8 mouse cellular contexts compared by ENCODE assay signal in genomic region chr10:59908776-59909315, GRCm38 (mm10). TPM values are rescaled to one million over a fixed set of nuclear protein-coding genes. Genes with fewer than 3 reads are reported as not detected.
DNase-seq lines count a peak whose midpoint lies in the region; ATAC-seq and TF ChIP-seq lines count a peak whose summit lies in the region.

No protein-coding gene starts in this region.

- peaks cover 62% of the 10 kb centered on the region for H3K4me1 ChIP-seq in hindbrain, embryonic 10.5 days (replicated peaks)
- peaks cover 28% of the 10 kb centered on the region; the same call in 1 of the 2 replicates for H3K4me1 ChIP-seq in hindbrain, embryonic 14.5 days (replicated peaks; ENCODE audit: control insufficient read depth, insufficient read depth, low read length)
- peaks cover 13 to 24% of the 10 kb centered on the region in 2 experiments; a peak in 3 of 4 replicates for H3K4me1 ChIP-seq in MEL (ENCODE audit: control insufficient read depth in 1 of 2, insufficient read depth in 2 of 2, low read length in 2 of 2)
- H3K4me1 ChIP-seq in limb, embryonic 10.5 days = peaks cover 68% of the 10 kb centered on the region

- no peaks in the 10 kb centered on the region for H3K79me2 ChIP-seq in MEL (ENCODE audit: control insufficient read depth, insufficient read depth, low read length, poor library complexity)

- TF ChIP-seq CTCF in MEL (IDR thresholded peaks at IDR 0.05 in 2 of 3, conservative IDR thresholded peaks at IDR 0.05 in 1 of 3; ENCODE audit: control insufficient read depth in 1 of 3, insufficient read depth in 1 of 3, low read depth in 2 of 3, low read length in 3 of 3, poor library complexity in 1 of 3, severe bottlenecking in 1 of 3) = no peak

- ATAC-seq in hindbrain, embryonic 14.5 days (ENCODE audit: low FRiP score) = no peak
- ATAC-seq in erythroblast, adult 5-6 weeks (replicated peaks; ENCODE audit: low FRiP score, poor library complexity, severe bottlenecking) = no peak

- no peak overlapping the region for H3K4me2 ChIP-seq in hindbrain, embryonic 14.5 days (replicated peaks)

- H3K27me3 ChIP-seq in hindbrain, embryonic 10.5 days (ENCODE audit: insufficient read depth, poor library complexity, severe bottlenecking) = peaks cover 12% of the 10 kb centered on the region; the same call in 1 of the 2 replicates
- no peaks in the 10 kb centered on the region for H3K27me3 ChIP-seq in hindbrain, embryonic 14.5 days (ENCODE audit: control insufficient read depth, insufficient read depth, low read length)
- no peaks in the 10 kb centered on the region for H3K27me3 ChIP-seq in MEL (ENCODE audit: control insufficient read depth in 1 of 2, insufficient read depth in 2 of 2, low read length in 2 of 2)
- H3K27me3 ChIP-seq in limb, embryonic 10.5 days (ENCODE audit: low read depth, poor library complexity, severe bottlenecking) = no peaks in the 10 kb centered on the region

- TF ChIP-seq POLR2A in MEL (IDR thresholded peaks at IDR 0.05; ENCODE audit: control insufficient read depth in 1 of 2, insufficient read depth in 1 of 2, low read depth in 1 of 2, low read length in 2 of 2, poor library complexity in 1 of 2) = no peak

- TF ChIP-seq RAD21 in MEL (IDR thresholded peaks at IDR 0.05; ENCODE audit: low read depth, low read length) = no peak

- H3K9ac ChIP-seq in hindbrain, embryonic 14.5 days = no peak overlapping the region
- H3K9ac ChIP-seq in MEL (ENCODE audit: control insufficient read depth, low read depth, low read length, poor library complexity, severe bottlenecking) = no peak overlapping the region

- 58% methylated on average over 7 of the region's 7 CpGs for WGBS in hindbrain, embryonic 10.5 days
- WGBS in hindbrain, embryonic 14.5 days = 50% methylated on average over 7 of the region's 7 CpGs
- 56% methylated on average over 7 of the region's 7 CpGs for WGBS in limb, embryonic 10.5 days

- H3K27ac ChIP-seq in hindbrain, embryonic 10.5 days = peak overlapping the region; percentile 86
- H3K27ac ChIP-seq in hindbrain, embryonic 14.5 days = no peak overlapping the region
- H3K27ac ChIP-seq in MEL (ENCODE audit: control insufficient read depth, low read depth, low read length) = peak overlapping the region; percentile 39; the same call in 1 of the 2 replicates
- peak overlapping the region; percentile 87 for H3K27ac ChIP-seq in limb, embryonic 10.5 days

- no peak for DNase-seq in hindbrain, embryonic 10.5 days (ENCODE audit: low spot score)
- DNase-seq in hindbrain, embryonic 14.5 days (ENCODE audit: low spot score) = no peak
- DNase-seq in 416B (ENCODE audit: low read depth) (peak; percentile 72), MEL (ENCODE audit: low read depth, low spot score) (no peak)
- no peak for DNase-seq in limb, embryonic 10.5 days (ENCODE audit: low spot score)
- no peak for DNase-seq in urinary bladder, postnatal 14 days (ENCODE audit: low spot score)
- no peak for DNase-seq in left cerebral cortex, adult 11 months (ENCODE audit: low spot score)

- H3K36me3 ChIP-seq in hindbrain, embryonic 10.5 days = no peaks in the 10 kb centered on the region
- H3K36me3 ChIP-seq in hindbrain, embryonic 14.5 days (replicated peaks; ENCODE audit: control insufficient read depth, insufficient read depth) = no peaks in the 10 kb centered on the region
- H3K36me3 ChIP-seq in MEL (ENCODE audit: control insufficient read depth in 1 of 2, insufficient read depth in 2 of 2, low read length in 2 of 2) = peaks cover 0 to 17% of the 10 kb centered on the region in 2 experiments; a peak in 2 of 4 replicates
- H3K36me3 ChIP-seq in limb, embryonic 10.5 days = no peaks in the 10 kb centered on the region

- no peaks in the 10 kb centered on the region for H3K9me3 ChIP-seq in hindbrain, embryonic 10.5 days
- H3K9me3 ChIP-seq in hindbrain, embryonic 14.5 days (ENCODE audit: control insufficient read depth, low read length) = no peaks in the 10 kb centered on the region
- no peaks in the 10 kb centered on the region for H3K9me3 ChIP-seq in MEL (replicated peaks; ENCODE audit: insufficient read depth, low read length)
- no peaks in the 10 kb centered on the region for H3K9me3 ChIP-seq in limb, embryonic 10.5 days (replicated peaks)

- no peak for TF ChIP-seq EP300 in MEL (IDR thresholded peaks at IDR 0.05; ENCODE audit: low read depth in 1 of 2, low read length in 2 of 2)

- 0 out of 2 replicates have a peak overlapping the region, but pooled peaks have one; percentile 31 for H3K4me3 ChIP-seq in hindbrain, embryonic 10.5 days
- H3K4me3 ChIP-seq in hindbrain, embryonic 14.5 days (replicated peaks; ENCODE audit: low read length) = no peak overlapping the region
- H3K4me3 ChIP-seq in MEL (ENCODE audit: control insufficient read depth in 1 of 2, insufficient read depth in 1 of 2, low read depth in 2 of 2, low read length in 2 of 2) = no peak overlapping the region
- H3K4me3 ChIP-seq in limb, embryonic 10.5 days = 0 out of 2 replicates have a peak overlapping the region, but pooled peaks have one; percentile 23

TF ChIP-seq in MEL, 35 proteins besides CTCF, POLR2A, EP300 and RAD21:
- TF ChIP-seq TBP (IDR thresholded peaks at IDR 0.05; ENCODE audit: low read depth, low read length) = no peak
- no peak for TF ChIP-seq USF1 (IDR thresholded peaks at IDR 0.05; ENCODE audit: low read depth, low read length)
- no peak for TF ChIP-seq MAZ (IDR thresholded peaks at IDR 0.05; ENCODE audit: low read depth, low read length)
- TF ChIP-seq MXI1 (IDR thresholded peaks at IDR 0.05; ENCODE audit: low read depth, low read length) = no peak
- TF ChIP-seq E2F4 (IDR thresholded peaks at IDR 0.05; ENCODE audit: borderline replicate concordance, low read depth, low read length) = no peak
- TF ChIP-seq ZMIZ1 (IDR thresholded peaks at IDR 0.05; ENCODE audit: low read depth, low read length) = no peak
- no peak for TF ChIP-seq ZC3H11A (IDR thresholded peaks at IDR 0.05; ENCODE audit: low read depth, low read length)
- no peak for TF ChIP-seq USF2 (IDR thresholded peaks at IDR 0.05; ENCODE audit: borderline replicate concordance in 1 of 2, insufficient read depth in 1 of 2, low read depth in 1 of 2, low read length in 2 of 2)
- TF ChIP-seq BHLHE40 (IDR thresholded peaks at IDR 0.05; ENCODE audit: borderline replicate concordance, low read depth, low read length) = no peak
- TF ChIP-seq MAFK (IDR thresholded peaks at IDR 0.05; ENCODE audit: borderline replicate concordance, low read depth, low read length) = no peak
- no peak for TF ChIP-seq ELF1 (IDR thresholded peaks at IDR 0.05; ENCODE audit: low read depth, low read length)
- TF ChIP-seq ZKSCAN1 (IDR thresholded peaks at IDR 0.05; ENCODE audit: low read depth, low read length) = no peak
- no peak for TF ChIP-seq TCF12 (IDR thresholded peaks at IDR 0.05; ENCODE audit: low read depth, low read length)
- TF ChIP-seq JUND (IDR thresholded peaks at IDR 0.05; ENCODE audit: low read depth, low read length) = no peak
- TF ChIP-seq SIN3A (IDR thresholded peaks at IDR 0.05; ENCODE audit: low read length) = no peak
- no peak for TF ChIP-seq GATA1 (IDR thresholded peaks at IDR 0.05; ENCODE audit: low read depth, low read length)
- TF ChIP-seq MYB (IDR thresholded peaks at IDR 0.05; ENCODE audit: low read depth, low read length) = no peak
- no peak for TF ChIP-seq MAX (IDR thresholded peaks at IDR 0.05; ENCODE audit: low read length)
- TF ChIP-seq UBTF (IDR thresholded peaks at IDR 0.05; ENCODE audit: borderline replicate concordance, insufficient read depth, low read depth, low read length) = no peak
- no peak for TF ChIP-seq CHD2 (IDR thresholded peaks at IDR 0.05; ENCODE audit: low read length)

RNA-seq across cellular contexts. Expression of gene Dnajb12, which starts 29.5 kb away (rescaled TPM):
- polyA plus RNA-seq in hindbrain, embryonic 10.5 days (2016; fragmentation: Nextera tagmentation; extraction: Ambion mirVana) = 27.2 and 31.5 TPM in 2 replicates
- polyA plus RNA-seq in hindbrain, embryonic 14.5 days (2014; fragmentation: Nextera tagmentation; extraction: Ambion mirVana) = 20.6 and 22.5 TPM in 2 replicates
- total RNA-seq in MEL (2012; rRNA removed) = 13.3 and 17.2 TPM in 2 replicates
- polyA plus RNA-seq in MEL (2012; ENCODE audit: insufficient read depth in 1 of 2, insufficient read length in 2 of 2, low read depth in 1 of 2, low replicate concordance in 2 of 2, missing spikeins in 1 of 2) = 100 to 1,000 TPM in 1 of 2 experiments, 10 to 100 TPM in 1; 41.7 to 217 TPM
- polyA plus RNA-seq in limb, embryonic 10.5 days (2016; fragmentation: Nextera tagmentation; extraction: Ambion mirVana) = 25.8 and 28.2 TPM in 2 replicates
- 13.6 and 28.2 TPM in 2 replicates for total RNA-seq in erythroblast, adult 5-6 weeks (2015; ENCODE audit: low replicate concordance)
- 39.8 and 43.4 TPM in 2 replicates for total RNA-seq in erythroblast, adult 5-6 weeks (2017; ENCODE audit: low replicate concordance)

RNA-seq across cellular contexts. Expression of gene Ddit4, which starts 42.8 kb away (rescaled TPM):
- polyA plus RNA-seq in hindbrain, embryonic 10.5 days (2016; fragmentation: Nextera tagmentation; extraction: Ambion mirVana) = 37.5 and 37.6 TPM in 2 replicates
- 8.8 and 10.5 TPM in 2 replicates for polyA plus RNA-seq in hindbrain, embryonic 14.5 days (2014; fragmentation: Nextera tagmentation; extraction: Ambion mirVana)
- 2.6 and 40.6 TPM in 2 replicates for total RNA-seq in MEL (2012; rRNA removed)
- polyA plus RNA-seq in MEL (2012; ENCODE audit: insufficient read depth in 1 of 2, insufficient read length in 2 of 2, low read depth in 1 of 2, low replicate concordance in 2 of 2, missing spikeins in 1 of 2) = 10 to 100 TPM in 1 of 2 experiments, not detected in 1; 11.6 TPM
- 30.3 and 58.7 TPM in 2 replicates for polyA plus RNA-seq in limb, embryonic 10.5 days (2016; fragmentation: Nextera tagmentation; extraction: Ambion mirVana)
- 1.7 TPM in 1 of 2 replicates, not detected in the other for total RNA-seq in erythroblast, adult 5-6 weeks (2015; ENCODE audit: low replicate concordance)
- 0.17 and 0.84 TPM in 2 replicates for total RNA-seq in erythroblast, adult 5-6 weeks (2017; ENCODE audit: low replicate concordance)

Comparison
In these comparisons a context has a peak if more than half of its experiments do, and no peak if none do; other contexts are left out.
1. H3K4me3 ChIP-seq: peak in hindbrain, embryonic 10.5 days (single experiment) and limb, embryonic 10.5 days (single experiment); none in hindbrain, embryonic 14.5 days (single experiment) and MEL (0 of 2).